Mouse (Mus musculus): Measurements from ENCODE around the gene Cep112.

Gene Cep112

GRCm38 (mm10) chr11:108909396-108910195 is 484.6 kb downstream of the Cep112 start:
- DNase-seq (ENCODE audit: low read depth, low spot score): no peak
